Mouse (Mus musculus) testis, adult 10 weeks (tissue): ENCODE results near the gene Myh6. TPM values are rescaled to one million over a fixed set of nuclear protein-coding genes. Genes with fewer than 3 reads are reported as not detected.

Source experiments
- polyA plus RNA-seq: library from polyadenylated mRNA; stranded (reverse); fragments of 350-450 nt; fragmentation: Illumina TruSeq; extraction: RNeasy Lipid Tissue Mini Kit (QIAGEN cat#74804); gene quantifications from one replicate; pipeline ENCODE4 v1.2.3, GENCODE M21; 2014; ENCODE audit warnings: low read depth, low replicate concordance

Gene Myh6
- 0.03 TPM for polyA plus RNA-seq

GRCm38 (mm10) chr14:54966320-54966977 lies at the start of gene Myh6:
Gene Myh6, minus strand, starts transcription at chr14:54966927.

GRCm38 (mm10) chr14:55014991-55015766 lies 48.5 kb upstream of the Myh6 start, which contains the start of gene Ngdn:
Gene Ngdn, plus strand, starts transcription at chr14:55015454.

DNA sequence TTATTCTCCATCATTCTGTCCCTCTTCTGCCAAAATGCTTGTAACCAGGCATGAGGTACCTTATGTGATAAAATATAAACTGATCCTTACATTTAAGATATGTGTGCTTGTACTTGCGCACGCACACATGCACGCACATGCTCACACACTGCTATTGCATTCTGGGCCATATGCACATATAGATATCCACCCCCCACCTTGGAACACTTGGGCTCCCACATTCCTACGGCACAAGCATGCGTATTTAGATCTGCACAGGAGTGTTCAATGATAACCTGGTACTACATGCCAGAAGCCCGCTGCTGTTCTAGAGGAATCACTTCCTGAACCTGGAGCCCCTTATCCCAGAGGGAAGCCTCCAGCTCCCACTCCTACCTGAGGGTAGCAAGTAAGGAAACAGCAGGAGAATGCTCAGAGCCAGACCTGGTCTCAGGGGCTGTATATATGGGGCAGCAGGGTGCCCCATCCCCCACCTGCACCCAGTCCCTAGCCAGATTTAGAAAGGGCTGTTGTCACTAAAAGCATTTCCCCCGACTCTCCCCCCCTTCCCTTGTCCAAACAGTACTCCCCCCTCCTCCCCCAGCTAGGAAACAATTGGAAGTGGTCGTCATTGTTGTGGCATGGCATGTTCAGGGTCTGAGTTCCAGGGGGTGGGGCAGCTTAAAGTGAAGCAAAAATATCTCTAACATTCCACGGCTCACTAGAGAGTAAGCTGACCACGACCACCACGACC lies 27.6 kb upstream of the Myh6 start, which contains the start of gene Myh7:
Gene Myh7, minus strand, starts transcription at position 491 of the 733 bp plus-strand sequence.

DNA sequence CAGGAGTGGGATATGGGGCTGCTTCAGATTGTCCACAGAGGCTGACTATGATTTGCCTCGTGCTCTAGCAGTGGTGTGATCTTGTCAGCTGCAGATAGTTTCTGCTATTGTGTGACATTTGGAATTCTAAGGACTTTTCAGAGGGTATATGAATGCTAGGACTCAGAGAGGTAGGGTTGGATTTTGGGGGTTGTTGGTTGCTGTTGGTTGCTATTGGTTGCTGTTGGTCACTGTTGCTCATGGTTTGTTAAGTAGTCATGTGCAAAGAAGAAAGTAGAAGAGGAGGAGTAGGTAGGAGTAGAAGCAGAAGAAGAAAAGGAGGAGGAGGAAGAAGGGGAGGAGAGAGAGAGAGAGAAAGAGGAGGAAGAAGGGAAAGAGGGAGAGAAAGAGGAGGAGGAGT lies 9.9 kb upstream of the Myh6 start, which contains the start of gene Gm17428:
Gene Gm17428, plus strand, starts transcription at position 301 of the 400 bp plus-strand sequence.

DNA sequence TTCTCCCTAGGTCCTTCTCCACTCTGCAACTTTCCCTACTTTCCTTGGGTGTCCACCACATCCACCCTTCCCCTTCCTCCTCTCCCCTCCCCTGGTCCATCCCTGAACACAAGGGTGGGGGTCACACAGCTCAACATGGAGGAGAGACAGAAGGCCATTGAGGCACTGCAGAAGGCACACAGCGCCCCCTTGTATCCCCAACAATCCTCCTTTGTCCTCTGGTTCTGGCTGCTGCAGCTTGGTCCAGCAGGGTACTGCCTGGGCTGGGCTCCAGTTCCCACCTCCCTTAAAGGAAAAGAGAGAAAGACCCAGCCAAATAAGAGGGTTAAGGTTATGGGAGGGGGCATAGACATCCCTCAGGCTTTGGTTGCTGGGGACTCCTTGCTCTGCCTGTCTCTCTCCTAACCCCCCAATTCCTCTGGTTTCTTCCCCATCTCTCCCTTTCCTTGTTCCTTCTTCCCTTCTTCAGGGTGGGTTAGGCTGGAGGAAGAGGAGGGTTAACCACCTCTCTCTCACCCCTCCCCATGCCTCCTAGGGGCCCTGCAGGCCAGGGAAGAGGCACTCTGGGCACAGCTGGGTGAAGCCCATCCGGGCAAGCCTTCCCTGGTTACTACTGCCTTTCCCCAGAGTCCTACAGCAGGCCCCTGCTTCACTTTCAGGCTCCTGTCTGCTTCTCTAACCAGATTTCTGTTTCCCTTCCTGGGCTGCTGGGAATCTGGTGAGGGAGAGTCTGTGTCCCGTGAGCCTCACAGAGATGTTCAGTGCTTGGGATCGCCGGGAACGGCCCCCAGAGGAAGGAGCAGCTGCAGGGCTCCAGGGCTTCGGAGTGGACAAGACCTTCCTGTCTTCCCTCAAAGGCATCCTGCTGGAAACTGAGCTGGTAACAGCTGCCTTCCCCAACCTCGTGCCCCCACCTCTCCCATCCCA lies 30.6 kb downstream of the Myh6 start, which contains the start of gene Cmtm5:
Gene Cmtm5, plus strand, starts transcription at position 358 of the 927 bp plus-strand sequence.

DNA sequence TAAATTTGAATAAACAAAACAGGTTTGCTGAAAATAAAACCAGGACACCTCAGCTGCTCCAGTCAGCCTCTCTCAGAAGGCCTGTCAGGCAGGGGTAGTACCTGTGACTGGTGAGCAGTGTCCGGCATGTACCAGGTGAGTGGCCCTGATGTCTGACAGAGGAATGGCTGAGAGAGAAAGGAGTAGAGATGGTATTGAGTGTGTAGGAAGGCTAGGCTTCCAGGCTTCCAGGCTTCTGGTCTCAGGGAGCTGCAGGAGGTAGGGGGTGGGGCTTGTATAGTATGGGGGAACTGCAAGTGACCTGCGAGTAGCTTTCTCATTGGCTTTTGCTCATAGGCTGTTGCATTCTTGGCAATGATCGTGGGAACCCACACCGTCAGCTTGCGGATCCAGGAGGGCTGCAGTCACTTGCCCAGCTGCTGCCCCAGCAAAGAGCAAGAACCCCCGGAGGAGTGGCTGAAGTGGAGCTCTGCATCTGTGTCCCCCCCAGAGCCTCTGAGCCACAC lies 34.0 kb downstream of the Myh6 start, which contains the start of gene Il25:
Gene Il25, plus strand, starts transcription at position 51 of the 506 bp plus-strand sequence.

DNA sequence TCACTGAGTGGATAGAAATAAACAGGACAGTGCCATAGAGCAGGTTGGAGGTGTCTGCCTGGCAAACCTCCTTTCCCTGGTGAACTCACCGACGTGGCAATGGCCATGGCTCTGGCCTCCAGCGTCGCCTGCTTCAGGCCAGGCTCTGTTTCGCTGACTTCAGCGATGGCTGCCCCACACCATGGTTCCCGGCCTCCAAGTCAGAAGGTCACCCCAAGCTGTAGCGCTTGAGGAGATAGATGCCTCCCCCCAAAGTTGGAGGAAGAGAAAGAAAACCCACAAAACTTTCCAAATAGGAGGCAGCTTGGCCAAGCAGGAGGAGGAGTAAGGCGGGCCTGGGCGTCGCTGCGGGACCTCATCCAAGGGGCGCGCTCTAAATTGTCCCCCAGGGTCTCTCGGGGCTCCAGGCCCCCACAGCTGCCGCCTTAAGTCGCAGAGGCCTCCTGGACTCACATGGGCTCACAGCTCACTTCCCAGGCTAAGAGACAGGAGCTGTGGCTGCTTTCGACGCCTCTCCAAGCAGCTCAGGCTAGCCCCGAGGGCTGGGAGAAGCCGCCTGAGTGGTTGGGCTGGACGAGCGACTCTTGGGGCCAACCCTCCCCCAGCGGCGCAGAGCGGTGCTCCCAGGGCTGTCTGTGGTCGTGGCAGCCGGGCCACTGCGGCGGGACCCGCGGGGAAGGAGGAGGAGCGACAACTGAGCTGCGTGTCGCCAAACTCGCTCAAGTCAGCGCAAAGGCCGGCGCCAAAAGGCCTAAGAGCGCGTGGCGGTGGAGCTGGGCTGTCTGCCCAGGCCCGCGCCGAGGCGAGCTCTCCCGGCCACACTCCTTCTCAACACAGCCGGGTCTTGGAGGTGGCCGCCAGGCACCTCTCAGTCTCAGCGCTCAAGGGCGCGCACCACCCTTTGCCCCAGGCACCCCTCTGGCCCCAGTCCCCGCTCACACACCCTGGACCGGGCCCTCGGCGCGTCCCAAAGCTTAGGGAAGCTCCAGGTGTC lies 41.1 kb downstream of the Myh6 start, which contains the start of gene Efs:
Gene Efs, minus strand, starts transcription at position 778 of the 994 bp plus-strand sequence.

DNA sequence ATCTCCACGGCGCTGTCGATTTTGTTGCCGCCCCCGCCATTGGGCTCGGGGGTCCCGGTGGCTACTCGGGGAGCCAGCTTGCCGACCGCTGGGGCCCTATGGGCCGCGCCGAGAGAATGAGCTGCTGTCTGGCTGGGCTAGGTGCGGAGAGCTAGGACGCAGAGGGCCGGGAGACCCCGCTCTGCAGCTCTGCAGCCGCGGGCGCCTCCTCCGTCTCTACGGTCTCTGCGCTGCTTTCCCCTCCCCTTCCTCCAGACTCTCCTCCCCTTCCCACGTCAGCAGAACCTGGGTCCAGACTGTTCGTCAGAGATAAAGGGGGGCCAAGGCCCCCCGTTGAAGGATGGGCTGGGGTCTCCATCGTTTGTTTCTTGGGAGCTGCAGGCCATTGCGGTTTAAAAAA lies 53.8 kb downstream of the Myh6 start, which contains the start of gene Slc22a17:
Gene Slc22a17, minus strand, starts transcription at position 247 of the 400 bp plus-strand sequence.

DNA sequence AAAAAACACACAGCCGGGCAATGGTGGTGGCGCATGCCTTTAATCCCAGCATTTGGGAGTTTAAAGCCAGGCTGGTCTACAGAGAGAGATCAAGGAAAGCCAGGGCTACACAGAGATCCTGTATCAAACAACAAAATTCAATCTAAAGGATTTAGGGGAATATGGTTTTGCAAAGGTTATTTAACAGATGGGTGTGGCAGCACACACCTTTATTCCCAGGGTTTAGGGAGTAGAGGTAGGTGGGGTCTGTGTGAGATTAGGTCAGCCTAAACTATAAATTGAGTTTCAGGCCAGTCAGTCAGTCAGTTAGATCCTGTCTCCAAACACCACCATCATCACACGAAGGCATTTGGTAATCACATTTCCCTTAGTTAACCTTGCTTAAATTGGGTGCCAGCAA lies 74.5 kb downstream of the Myh6 start, which contains the start of gene Pabpn1:
Gene Pabpn1, plus strand, starts transcription at position 301 of the 400 bp plus-strand sequence.

Other genes with a start within 250 kb of the Myh6 start
- gene Slc7a8, start 185.0 kb downstream of the Myh6 start, polyA plus RNA-seq: 8.5 TPM
- gene Rnf212b, start 152.8 kb downstream of the Myh6 start, polyA plus RNA-seq: 12.4 TPM
- gene Homez, start 96.0 kb downstream of the Myh6 start, polyA plus RNA-seq: 65.4 TPM
- gene Ppp1r3e, start 89.4 kb downstream of the Myh6 start, polyA plus RNA-seq: 3.7 TPM
- 9.3 TPM for gene Bcl2l2, start 83.5 kb downstream of the Myh6 start, polyA plus RNA-seq
- not detected for gene Gm20521, start 83.5 kb downstream of the Myh6 start, polyA plus RNA-seq
- gene Pabpn1, start 74.4 kb downstream of the Myh6 start, polyA plus RNA-seq: 155 TPM
- 0.43 TPM for gene Slc22a17, start 53.8 kb downstream of the Myh6 start, polyA plus RNA-seq
- gene Efs, start 40.8 kb downstream of the Myh6 start, polyA plus RNA-seq: not detected
- gene Il25, start 34.2 kb downstream of the Myh6 start, polyA plus RNA-seq: not detected
- not detected for gene Cmtm5, start 30.7 kb downstream of the Myh6 start, polyA plus RNA-seq
- gene Gm17428, start 10.0 kb upstream of the Myh6 start, polyA plus RNA-seq: not detected
- gene Myh7, start 27.7 kb upstream of the Myh6 start, polyA plus RNA-seq: not detected
- 3.7 TPM for gene Ngdn, start 48.5 kb upstream of the Myh6 start, polyA plus RNA-seq
- gene Zfhx2, start 125.4 kb upstream of the Myh6 start, polyA plus RNA-seq: 0.97 TPM
- gene Thtpa, start 127.9 kb upstream of the Myh6 start, polyA plus RNA-seq: 2.9 TPM
- gene Ap1g2, start 139.7 kb upstream of the Myh6 start, polyA plus RNA-seq: 0.48 TPM
- 2.7 TPM for gene Jph4, start 150.0 kb upstream of the Myh6 start, polyA plus RNA-seq